Mouse (Mus musculus): ENCODE data around the gene Dad1.

The Dad1 gene

GRCm38 (mm10) chr14:54253741-54254291, at the start of gene Dad1, which contains the start of gene Abhd4:
TSS of gene Dad1 (minus strand) at chr14:54254104.
TSS of gene Abhd4 (plus strand) at chr14:54254188.
- DNase-seq = peak; percentile 99

GRCm38 (mm10) chr14:54300676-54301075, 46.8 kb upstream of the Dad1 start:
- DNase-seq = no peak

DNA sequence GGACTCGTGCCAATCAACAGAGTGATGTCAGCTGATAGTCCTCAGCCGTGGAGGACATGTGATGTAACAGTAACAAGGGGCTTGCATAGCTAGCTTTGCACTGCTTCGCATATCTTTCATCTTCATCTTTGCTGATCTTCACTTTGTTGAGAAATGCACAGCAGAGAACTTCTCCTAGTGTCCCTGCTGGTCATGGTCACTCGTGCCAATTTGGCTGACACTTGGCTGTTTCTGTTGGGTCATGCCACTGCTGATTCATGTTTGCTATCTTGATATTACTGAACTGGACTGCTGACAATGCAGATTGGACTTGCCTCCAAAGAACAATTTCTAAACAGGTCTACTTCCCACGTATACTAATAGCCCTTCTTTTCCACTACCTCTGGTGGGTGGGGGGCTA, 46.2 kb upstream of the Dad1 start:
- no peak for DNase-seq

DNA sequence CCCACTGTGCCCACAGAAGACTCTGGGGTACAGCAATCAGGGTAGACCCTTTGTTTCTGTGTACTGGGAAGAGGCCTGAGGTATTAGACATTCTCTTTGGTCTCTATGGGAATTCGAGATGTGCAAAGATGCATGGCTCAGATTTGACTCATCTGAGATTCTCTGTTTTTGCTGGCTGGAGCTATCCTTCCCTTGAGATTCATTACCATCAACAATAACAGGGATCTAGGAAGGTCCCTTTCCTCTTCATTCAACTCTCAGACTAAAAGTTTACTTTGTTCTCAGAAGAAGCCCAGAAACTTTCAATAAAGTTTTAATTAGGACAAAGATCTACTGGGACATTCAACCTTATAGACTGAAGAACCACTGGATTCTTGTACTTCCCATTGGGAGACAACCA, 30.9 kb upstream of the Dad1 start, which contains the start of gene Olfr49:
Gene Olfr49 (minus strand): TSS at position 101 of the 400 bp plus-strand sequence.
- DNase-seq = no peak

GRCm38 (mm10) chr14:54276446-54276845, 22.5 kb upstream of the Dad1 start:
- no peak for DNase-seq

DNA sequence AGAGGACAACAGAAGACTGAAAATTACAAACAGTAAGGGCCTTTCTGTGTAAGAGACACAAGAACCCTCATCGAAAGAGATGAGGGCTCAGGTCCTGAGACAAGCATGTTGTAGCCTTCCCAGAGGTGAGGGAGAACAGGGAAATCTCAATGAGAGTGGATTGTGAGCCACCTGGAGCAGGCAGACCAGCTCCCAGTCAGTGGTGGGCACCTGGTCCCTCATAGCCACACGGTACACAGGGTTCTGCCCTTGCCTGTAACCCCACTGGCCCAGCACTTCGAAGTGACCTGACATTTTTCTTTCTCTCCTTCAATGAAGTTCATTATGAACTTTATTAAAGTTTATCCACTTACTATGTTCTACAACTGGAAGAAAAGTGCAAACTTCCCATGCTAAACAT, 18.8 kb upstream of the Dad1 start:
- no peak for DNase-seq

DNA sequence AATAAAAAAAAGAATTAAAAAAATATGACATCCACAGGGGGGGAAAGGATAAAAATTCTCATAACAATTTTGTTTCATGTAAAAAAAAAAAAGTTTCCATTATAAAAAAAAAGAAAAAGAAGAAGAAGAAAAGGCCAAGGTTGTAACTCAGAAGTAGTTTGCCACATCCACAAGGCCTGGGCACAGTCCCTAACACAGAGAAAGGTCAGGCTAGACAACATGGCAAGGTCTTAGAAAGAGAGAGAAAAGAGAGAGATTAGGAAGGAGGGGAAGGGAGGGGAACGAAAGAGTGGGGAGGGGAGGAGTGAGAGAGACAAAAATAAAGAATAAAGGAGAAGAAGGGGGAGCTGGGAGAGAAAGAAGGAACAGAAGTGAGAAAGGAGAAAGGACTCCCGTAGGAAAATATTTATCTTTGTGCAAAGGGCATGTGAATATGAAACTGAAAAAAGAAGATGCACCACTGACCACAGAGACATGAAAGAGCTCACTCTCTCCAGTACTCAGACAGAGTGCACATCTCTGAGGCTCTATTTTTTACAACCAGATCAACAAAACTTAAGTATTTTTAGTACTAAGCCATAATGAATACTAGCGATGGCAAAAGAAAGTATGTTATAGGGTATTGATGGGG, 18.2 kb upstream of the Dad1 start:
- no peak for DNase-seq

- DNase-seq = no peak
Measured at GRCm38 (mm10) chr14:54270413-54270812, 16.5 kb upstream of the Dad1 start.

GRCm38 (mm10) chr14:54269566-54269965, 15.7 kb upstream of the Dad1 start:
- DNase-seq = no peak

DNA sequence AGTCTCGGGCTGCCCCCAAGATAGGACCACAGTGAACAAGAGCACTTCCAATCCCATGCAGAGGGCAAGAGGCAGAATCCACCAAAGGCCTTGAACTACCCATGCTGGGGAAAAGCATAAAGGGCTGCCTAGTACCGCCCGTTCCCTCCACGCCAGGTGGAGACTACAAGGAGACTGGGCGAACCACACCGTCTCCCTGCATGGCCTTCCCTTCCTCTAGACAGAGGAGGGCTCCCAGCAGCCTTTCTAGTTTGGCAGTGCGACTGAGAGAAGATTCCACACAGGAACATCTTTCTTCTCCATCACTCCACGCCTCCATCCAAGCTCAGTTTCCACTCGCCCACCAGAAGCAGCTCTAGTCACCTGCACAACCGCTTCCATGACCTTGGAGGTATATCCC, 14.1 kb upstream of the Dad1 start:
- DNase-seq = no peak

GRCm38 (mm10) chr14:54265951-54266350, 12.0 kb upstream of the Dad1 start:
- no peak for DNase-seq

- no peak for DNase-seq
Measured at GRCm38 (mm10) chr14:54265093-54265492, 11.2 kb upstream of the Dad1 start.

- no peak for DNase-seq
Measured at GRCm38 (mm10) chr14:54264231-54264630, 10.3 kb upstream of the Dad1 start.

DNA sequence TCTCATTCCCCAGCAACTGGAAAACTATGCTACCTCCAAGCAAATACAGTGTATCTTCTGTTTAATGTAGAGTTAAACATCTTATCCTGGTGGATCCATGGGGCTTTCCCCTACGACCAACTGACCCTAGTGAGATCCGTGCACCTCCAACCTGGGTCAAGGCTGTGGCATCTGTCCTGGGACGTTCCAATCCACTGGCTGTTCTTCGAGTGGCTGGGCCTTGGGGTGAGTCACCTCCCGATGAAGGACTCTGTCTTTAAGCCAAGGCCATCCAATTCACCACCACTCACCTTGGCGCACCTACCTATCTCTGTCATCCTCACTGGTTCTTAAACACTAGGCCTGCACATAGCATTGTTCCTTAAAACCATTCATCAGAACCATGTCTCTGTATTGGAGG, 9.2 kb upstream of the Dad1 start:
- no peak for DNase-seq

DNA sequence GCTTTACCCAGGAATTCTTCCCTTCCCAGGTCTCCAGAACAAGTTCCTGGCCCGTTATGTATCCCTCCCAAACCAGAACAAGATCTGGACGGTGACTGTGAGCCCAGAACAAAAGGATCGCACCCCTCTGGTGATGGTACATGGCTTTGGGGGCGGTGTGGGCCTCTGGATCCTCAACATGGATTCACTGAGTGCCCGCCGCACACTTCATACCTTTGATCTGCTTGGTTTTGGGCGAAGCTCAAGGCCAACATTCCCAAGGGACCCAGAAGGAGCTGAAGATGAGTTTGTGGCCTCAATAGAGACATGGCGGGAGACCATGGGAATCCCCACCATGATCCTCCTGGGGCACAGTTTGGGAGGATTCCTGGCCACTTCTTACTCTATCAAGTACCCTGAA, 8.7 kb upstream of the Dad1 start:
- no peak for DNase-seq

DNA sequence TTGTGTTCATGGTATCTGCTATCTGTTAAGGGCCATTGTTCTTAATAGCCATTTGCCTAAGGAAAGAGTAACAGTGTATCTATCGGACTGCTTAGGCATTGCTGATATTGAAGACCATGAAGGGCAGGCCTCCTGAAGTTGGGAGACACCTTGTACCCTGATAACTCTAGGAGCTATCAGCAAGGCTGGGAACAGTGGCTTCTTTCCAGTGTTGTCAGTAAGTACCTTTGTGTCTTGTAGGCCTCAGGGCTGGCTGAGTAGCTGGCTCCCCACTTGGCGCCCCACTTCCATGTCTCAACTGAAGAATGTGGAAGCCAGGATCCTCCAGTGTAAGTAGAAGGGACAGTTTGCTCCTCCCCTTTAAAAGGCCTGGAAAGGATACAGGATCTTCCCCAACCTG, 7.5 kb upstream of the Dad1 start:
- DNase-seq = no peak

- peak; percentile 26 for DNase-seq
Measured at GRCm38 (mm10) chr14:54260196-54260595, 6.3 kb upstream of the Dad1 start.

DNA sequence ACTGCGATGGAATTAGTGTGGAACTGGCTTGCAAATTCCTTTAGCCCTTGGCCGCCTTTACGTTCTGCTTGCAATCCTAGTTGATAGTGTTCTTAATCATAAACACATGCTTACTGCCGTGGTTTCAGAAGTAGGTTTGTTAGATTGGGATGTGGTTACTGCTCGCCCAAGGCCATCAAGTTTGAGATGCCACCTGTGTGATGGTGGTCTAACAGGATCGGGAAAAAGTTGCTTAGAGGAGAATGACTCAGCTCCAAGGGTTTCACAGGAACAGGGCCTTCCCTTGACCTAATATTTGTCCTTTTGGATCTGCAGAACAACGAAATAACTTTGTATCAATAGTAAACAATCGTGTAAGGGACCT, 5.8 kb upstream of the Dad1 start:
- DNase-seq = no peak

DNA sequence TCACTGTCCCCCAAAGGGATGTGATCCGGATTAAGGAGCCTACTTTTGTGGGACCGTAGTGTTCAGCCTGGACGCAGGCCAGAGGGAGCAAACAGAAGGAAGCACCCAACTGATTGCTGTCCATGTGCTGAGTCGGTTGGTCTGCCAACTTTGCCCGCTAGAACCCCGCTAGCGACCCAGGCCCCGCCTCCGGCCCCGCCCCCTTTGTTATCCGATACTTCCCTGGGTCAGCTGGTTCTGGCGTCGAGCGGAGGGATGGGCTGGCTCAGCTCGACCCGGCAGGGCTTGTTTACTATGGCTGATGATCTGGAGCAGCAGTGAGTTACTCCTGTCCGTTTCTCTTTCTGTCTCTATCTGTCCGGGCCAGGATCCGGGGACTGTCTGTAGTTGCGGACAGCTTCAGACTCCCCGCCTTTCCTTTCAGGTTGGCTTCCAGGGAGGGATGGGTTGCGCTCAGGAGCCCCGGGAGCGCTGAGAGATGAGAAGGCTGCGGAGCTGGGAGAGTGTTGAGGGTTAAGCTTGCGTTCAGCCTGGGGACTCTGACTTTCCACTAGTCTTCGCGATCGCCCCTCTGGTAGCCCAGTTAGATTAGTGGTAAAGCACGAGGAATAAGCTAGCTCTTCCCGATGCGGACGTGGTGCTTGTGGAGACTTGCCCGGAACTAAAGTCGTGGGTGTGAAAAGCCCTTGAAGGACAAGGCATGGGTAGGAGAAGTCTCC, 5.3 kb upstream of the Dad1 start:
- DNase-seq = peak; percentile 99

- DNase-seq = no peak
Measured at GRCm38 (mm10) chr14:54258131-54258670, 4.3 kb upstream of the Dad1 start.

GRCm38 (mm10) chr14:54254670-54255202, 832 bp upstream of the Dad1 start:
- DNase-seq = no peak

- no peak for DNase-seq
Measured at GRCm38 (mm10) chr14:54250122-54250521, 3.8 kb downstream of the Dad1 start.

GRCm38 (mm10) chr14:54249326-54249725, 4.6 kb downstream of the Dad1 start:
- DNase-seq = peak; percentile 80

DNA sequence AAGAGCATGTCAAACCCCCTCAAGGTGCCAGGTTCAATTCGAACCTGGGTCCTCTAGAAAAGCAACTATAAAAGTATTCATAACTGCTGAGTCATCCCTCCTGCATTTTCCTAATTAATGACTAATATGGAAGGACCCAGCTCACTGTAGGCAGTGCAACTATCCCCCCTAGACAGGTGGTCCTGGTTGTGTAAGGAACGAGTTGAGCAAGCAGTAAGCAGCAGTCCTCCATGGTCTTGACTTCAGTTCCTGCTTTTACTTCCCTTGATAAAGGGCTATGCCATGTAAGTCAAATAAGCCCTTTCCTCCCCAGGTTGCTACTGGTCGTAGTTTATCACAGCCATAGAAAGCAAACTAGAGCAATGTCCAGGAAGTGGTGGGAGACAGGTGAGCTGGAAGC, 7.7 kb downstream of the Dad1 start:
- DNase-seq = no peak

Data from kidney, postnatal 10 days (tissue).